In genomic region chr17:67354451-67355011, GRCm38 (mm10) we compare ENCODE assay signal across 8 mouse cellular contexts. TPM values are rescaled to one million over a fixed set of nuclear protein-coding genes. Genes with fewer than 3 reads are reported as not detected.
DNase-seq lines count a peak whose midpoint lies in the region; ATAC-seq and TF ChIP-seq lines count a peak whose summit lies in the region.

TSS of gene Ptprm (minus strand) at chr17:67354457.

- H3K9me3 ChIP-seq in heart, embryonic 11.5 days (replicated peaks; ENCODE audit: control insufficient read depth, low read length): no peaks in the 10 kb centered on the region
- H3K9me3 ChIP-seq in kidney, embryonic 14.5 days (ENCODE audit: control insufficient read depth, low read length): no peaks in the 10 kb centered on the region
- H3K9me3 ChIP-seq in limb, embryonic 14.5 days (ENCODE audit: control insufficient read depth, low read length): no peaks in the 10 kb centered on the region
- H3K9me3 ChIP-seq in midbrain, embryonic 15.5 days: no peaks in the 10 kb centered on the region
- H3K9me3 ChIP-seq in stomach, embryonic 14.5 days (ENCODE audit: control insufficient read depth, low read depth, low read length): no peaks in the 10 kb centered on the region

- peak within 1 kb of the TSS; percentile 88 for H3K4me2 ChIP-seq in heart, embryonic 11.5 days
- peak within 1 kb of the TSS; percentile 89 for H3K4me2 ChIP-seq in kidney, embryonic 14.5 days (replicated peaks; ENCODE audit: low read depth, low read length)
- H3K4me2 ChIP-seq in limb, embryonic 14.5 days (replicated peaks; ENCODE audit: low read depth, low read length, severe bottlenecking): peak within 1 kb of the TSS; percentile 69
- peak within 1 kb of the TSS; percentile 93 for H3K4me2 ChIP-seq in midbrain, embryonic 15.5 days
- peak within 1 kb of the TSS; percentile 85 for H3K4me2 ChIP-seq in stomach, embryonic 14.5 days (replicated peaks; ENCODE audit: low read depth, low read length)

- no peaks in the 10 kb centered on the region for H3K36me3 ChIP-seq in heart, embryonic 11.5 days (ENCODE audit: control insufficient read depth, insufficient read depth, low read length)
- no peaks in the 10 kb centered on the region for H3K36me3 ChIP-seq in kidney, embryonic 14.5 days (ENCODE audit: control insufficient read depth, insufficient read depth, low read length)
- H3K36me3 ChIP-seq in limb, embryonic 14.5 days (ENCODE audit: control insufficient read depth, insufficient read depth, low read length): no peaks in the 10 kb centered on the region
- H3K36me3 ChIP-seq in midbrain, embryonic 15.5 days (replicated peaks): no peaks in the 10 kb centered on the region
- H3K36me3 ChIP-seq in stomach, embryonic 14.5 days (ENCODE audit: control insufficient read depth, insufficient read depth, low read length): no peaks in the 10 kb centered on the region

- ATAC-seq in heart, embryonic 11.5 days (replicated peaks; ENCODE audit: insufficient number of reproducible peaks, low FRiP score, low TSS enrichment): peak; percentile 86
- ATAC-seq in kidney, embryonic 14.5 days (ENCODE audit: low FRiP score, low TSS enrichment): peak; percentile 94
- peak; percentile 90 for ATAC-seq in limb, embryonic 14.5 days (ENCODE audit: low FRiP score, low read depth)
- ATAC-seq in midbrain, embryonic 15.5 days (replicated peaks): peak; percentile 95
- ATAC-seq in stomach, embryonic 14.5 days (ENCODE audit: insufficient number of reproducible peaks, insufficient read depth, low FRiP score, low read depth): peak; percentile 87

- 0 out of 2 replicates have a peak, but pooled peaks cover 2% of the 10 kb centered on the region for H3K4me1 ChIP-seq in heart, embryonic 11.5 days (ENCODE audit: control insufficient read depth, insufficient read depth, low read length)
- no peaks in the 10 kb centered on the region; the same call in 1 of the 2 replicates for H3K4me1 ChIP-seq in kidney, embryonic 14.5 days (ENCODE audit: control insufficient read depth, insufficient read depth, low read length)
- H3K4me1 ChIP-seq in limb, embryonic 14.5 days (ENCODE audit: control insufficient read depth, insufficient read depth, low read length): peaks cover 5% of the 10 kb centered on the region; the same call in 1 of the 2 replicates
- H3K4me1 ChIP-seq in midbrain, embryonic 15.5 days: peaks cover 29% of the 10 kb centered on the region
- H3K4me1 ChIP-seq in stomach, embryonic 14.5 days (ENCODE audit: control insufficient read depth, insufficient read depth, low read length): no peaks in the 10 kb centered on the region

- H3K4me3 ChIP-seq in heart, embryonic 11.5 days (ENCODE audit: low read depth, low read length): peak within 1 kb of the TSS; percentile 70
- H3K4me3 ChIP-seq in kidney, embryonic 14.5 days (ENCODE audit: low read length): peak within 1 kb of the TSS; percentile 51
- H3K4me3 ChIP-seq in limb, embryonic 14.5 days (replicated peaks; ENCODE audit: low read length): peak within 1 kb of the TSS; percentile 78
- H3K4me3 ChIP-seq in midbrain, embryonic 15.5 days: peak within 1 kb of the TSS; percentile 60
- H3K4me3 ChIP-seq in stomach, embryonic 14.5 days (ENCODE audit: low read depth, low read length): peak within 1 kb of the TSS; percentile 60

- DNase-seq in ovary, adult 18-20 months (ENCODE audit: low spot score): peak; percentile 74
- DNase-seq in ovary, postnatal 10 days (ENCODE audit: low spot score): no peak
- peak; percentile 46 for DNase-seq in fibroblast of lung, adult 2 months (ENCODE audit: low read depth)
- peak; percentile 71 for DNase-seq in limb, embryonic 14.5 days (ENCODE audit: low spot score)

- TF ChIP-seq POLR2A in limb, embryonic 14.5 days (IDR thresholded peaks at IDR 0.05; ENCODE audit: borderline replicate concordance, extremely low read depth, insufficient read depth, insufficient read length): 0 out of 2 replicates have a peak, but pooled peaks have one; percentile 50

- peak within 1 kb of the TSS; percentile 63 for H3K27ac ChIP-seq in heart, embryonic 11.5 days (ENCODE audit: low read depth, low read length)
- peak within 1 kb of the TSS; percentile 71 for H3K27ac ChIP-seq in kidney, embryonic 14.5 days (ENCODE audit: low read depth, low read length)
- H3K27ac ChIP-seq in limb, embryonic 14.5 days (replicated peaks; ENCODE audit: low read depth, low read length): peak within 1 kb of the TSS; percentile 70
- peak within 1 kb of the TSS; percentile 79 for H3K27ac ChIP-seq in midbrain, embryonic 15.5 days
- H3K27ac ChIP-seq in stomach, embryonic 14.5 days (ENCODE audit: low read length): peak within 1 kb of the TSS; percentile 59

- 0 out of 2 replicates have a peak, but pooled peaks cover 3% of the 10 kb centered on the region for H3K27me3 ChIP-seq in heart, embryonic 11.5 days (ENCODE audit: control insufficient read depth, insufficient read depth, low read length)
- no peaks in the 10 kb centered on the region for H3K27me3 ChIP-seq in kidney, embryonic 14.5 days (ENCODE audit: control insufficient read depth, insufficient read depth, low read length)
- H3K27me3 ChIP-seq in limb, embryonic 14.5 days (ENCODE audit: control insufficient read depth, insufficient read depth, low read length): no peaks in the 10 kb centered on the region
- H3K27me3 ChIP-seq in midbrain, embryonic 15.5 days (replicated peaks): peaks cover 13% of the 10 kb centered on the region
- 0 out of 2 replicates have a peak, but pooled peaks cover 4% of the 10 kb centered on the region for H3K27me3 ChIP-seq in stomach, embryonic 14.5 days (ENCODE audit: control insufficient read depth, insufficient read depth, low read length)

- H3K9ac ChIP-seq in heart, embryonic 11.5 days (ENCODE audit: low read depth, low read length): peak within 1 kb of the TSS; percentile 85
- H3K9ac ChIP-seq in kidney, embryonic 14.5 days (ENCODE audit: low read depth, low read length): peak within 1 kb of the TSS; percentile 82
- peak within 1 kb of the TSS; percentile 89 for H3K9ac ChIP-seq in limb, embryonic 14.5 days (ENCODE audit: low read depth, low read length, severe bottlenecking)
- H3K9ac ChIP-seq in midbrain, embryonic 15.5 days: peak within 1 kb of the TSS; percentile 67
- peak within 1 kb of the TSS; percentile 72 for H3K9ac ChIP-seq in stomach, embryonic 14.5 days (replicated peaks; ENCODE audit: low read depth, low read length)

- under 1% methylated on average over 63 of the region's 73 CpGs for WGBS in heart, embryonic 11.5 days (ENCODE audit: insufficient replicate concordance)
- under 1% methylated on average over 69 of the region's 73 CpGs for WGBS in kidney, embryonic 14.5 days
- under 1% methylated on average over 53 of the region's 73 CpGs for WGBS in limb, embryonic 14.5 days
- 0% methylated on average over 61 of the region's 73 CpGs for WGBS in midbrain, embryonic 15.5 days
- under 1% methylated on average over 61 of the region's 73 CpGs for WGBS in stomach, embryonic 14.5 days

RNA-seq across cellular contexts. Expression of gene Ptprm, which starts in this region (rescaled TPM):
- polyA plus RNA-seq in heart, embryonic 11.5 days (2014; fragmentation: Nextera tagmentation; extraction: Ambion mirVana): 15.9 and 16.0 TPM in 2 replicates
- polyA plus RNA-seq in kidney, embryonic 14.5 days (2014; fragmentation: Nextera tagmentation; extraction: Ambion mirVana): 15.4 and 22.6 TPM in 2 replicates
- 15.8 and 16.5 TPM in 2 replicates for polyA plus RNA-seq in limb, embryonic 14.5 days (2012; rRNA removed)
- 21.8 and 21.9 TPM in 2 replicates for polyA plus RNA-seq in limb, embryonic 14.5 days (2014; fragmentation: Nextera tagmentation; extraction: Ambion mirVana)
- polyA plus RNA-seq in midbrain, embryonic 15.5 days (2015; fragmentation: Nextera tagmentation; extraction: Ambion mirVana): 20.3 and 21.8 TPM in 2 replicates
- polyA plus RNA-seq in stomach, embryonic 14.5 days (2014; fragmentation: Nextera tagmentation; extraction: Ambion mirVana): 17.7 and 18.3 TPM in 2 replicates
